ENCODE assay signal across 8 mouse cellular contexts in genomic region chr5:64380698-64381375, GRCm38 (mm10).
DNase-seq lines count a peak whose midpoint lies in the region; ATAC-seq lines count a peak whose summit lies in the region.

No protein-coding gene starts in this region.

- ATAC-seq in midbrain, embryonic 16.5 days = no peak
- ATAC-seq in limb, embryonic 11.5 days (ENCODE audit: insufficient number of reproducible peaks, low FRiP score, low TSS enrichment, low read depth) = no peak
- no peak; the same call in 1 of the 2 replicates for ATAC-seq in midbrain, embryonic 13.5 days
- no peak for ATAC-seq in erythroblast, adult 5-6 weeks (replicated peaks; ENCODE audit: low FRiP score, poor library complexity, severe bottlenecking)
- no peak for ATAC-seq in forebrain, embryonic 13.5 days

- DNase-seq in midbrain, embryonic 10.5 days (ENCODE audit: low spot score) = no peak
- DNase-seq in limb, embryonic 11.5 days (ENCODE audit: low spot score) = peak; percentile 55
- DNase-seq in urinary bladder, adult 2 months (ENCODE audit: low spot score) = no peak

- H3K4me2 ChIP-seq in midbrain, embryonic 16.5 days (ENCODE audit: low read length) = no peak overlapping the region
- H3K4me2 ChIP-seq in limb, embryonic 11.5 days (ENCODE audit: low read depth, severe bottlenecking) = no peak overlapping the region
- H3K4me2 ChIP-seq in midbrain, embryonic 13.5 days (replicated peaks) = no peak overlapping the region
- H3K4me2 ChIP-seq in forebrain, embryonic 13.5 days = no peak overlapping the region

- H3K27ac ChIP-seq in midbrain, embryonic 10.5 days (replicated peaks) = peak overlapping the region; percentile 72
- no peak overlapping the region for H3K27ac ChIP-seq in midbrain, embryonic 16.5 days (ENCODE audit: low read length)
- peak overlapping the region; percentile 83 for H3K27ac ChIP-seq in brown adipose tissue, adult 24 weeks (replicated peaks; ENCODE audit: low read depth, low read length)
- peak overlapping the region; percentile 60 for H3K27ac ChIP-seq in limb, embryonic 11.5 days (replicated peaks; ENCODE audit: low read depth, low read length)
- H3K27ac ChIP-seq in midbrain, embryonic 13.5 days = 0 out of 2 replicates have a peak overlapping the region, but pooled peaks have one; percentile 19
- H3K27ac ChIP-seq in forebrain, embryonic 13.5 days = no peak overlapping the region

- no peaks in the 10 kb centered on the region for H3K9me3 ChIP-seq in midbrain, embryonic 10.5 days (replicated peaks)
- no peaks in the 10 kb centered on the region for H3K9me3 ChIP-seq in midbrain, embryonic 16.5 days (replicated peaks; ENCODE audit: control insufficient read depth, low read length, poor library complexity, severe bottlenecking)
- no peaks in the 10 kb centered on the region for H3K9me3 ChIP-seq in limb, embryonic 11.5 days (ENCODE audit: control insufficient read depth, low read length)
- no peaks in the 10 kb centered on the region for H3K9me3 ChIP-seq in midbrain, embryonic 13.5 days
- no peaks in the 10 kb centered on the region for H3K9me3 ChIP-seq in forebrain, embryonic 13.5 days (replicated peaks)

- H3K27me3 ChIP-seq in midbrain, embryonic 10.5 days (ENCODE audit: low read depth, poor library complexity, severe bottlenecking) = no peaks in the 10 kb centered on the region
- no peaks in the 10 kb centered on the region for H3K27me3 ChIP-seq in midbrain, embryonic 16.5 days (ENCODE audit: control insufficient read depth, insufficient read depth, low read depth, low read length)
- no peaks in the 10 kb centered on the region for H3K27me3 ChIP-seq in limb, embryonic 11.5 days (ENCODE audit: control insufficient read depth, insufficient read depth, low read length)
- H3K27me3 ChIP-seq in midbrain, embryonic 13.5 days = no peaks in the 10 kb centered on the region
- H3K27me3 ChIP-seq in forebrain, embryonic 13.5 days = no peaks in the 10 kb centered on the region

- 68% methylated on average over 11 of the region's 11 CpGs for WGBS in midbrain, embryonic 10.5 days
- 67% methylated on average over 11 of the region's 11 CpGs for WGBS in midbrain, embryonic 16.5 days
- WGBS in limb, embryonic 11.5 days = 44% methylated on average over 11 of the region's 11 CpGs
- 63% methylated on average over 11 of the region's 11 CpGs for WGBS in midbrain, embryonic 13.5 days
- 64% methylated on average over 11 of the region's 11 CpGs for WGBS in forebrain, embryonic 13.5 days

- no peaks in the 10 kb centered on the region for H3K36me3 ChIP-seq in midbrain, embryonic 10.5 days
- no peaks in the 10 kb centered on the region for H3K36me3 ChIP-seq in midbrain, embryonic 16.5 days (ENCODE audit: control insufficient read depth, insufficient read depth, low read length)
- H3K36me3 ChIP-seq in limb, embryonic 11.5 days (ENCODE audit: control insufficient read depth, insufficient read depth, low read length) = no peaks in the 10 kb centered on the region
- no peaks in the 10 kb centered on the region for H3K36me3 ChIP-seq in midbrain, embryonic 13.5 days
- H3K36me3 ChIP-seq in forebrain, embryonic 13.5 days (ENCODE audit: poor library complexity, severe bottlenecking) = no peaks in the 10 kb centered on the region

- H3K9ac ChIP-seq in midbrain, embryonic 16.5 days (ENCODE audit: low read depth, low read length) = no peak overlapping the region
- no peak overlapping the region for H3K9ac ChIP-seq in limb, embryonic 11.5 days (ENCODE audit: low read length)
- H3K9ac ChIP-seq in midbrain, embryonic 13.5 days (replicated peaks) = no peak overlapping the region
- no peak overlapping the region for H3K9ac ChIP-seq in forebrain, embryonic 13.5 days

- H3K4me3 ChIP-seq in midbrain, embryonic 10.5 days = no peak overlapping the region
- no peak overlapping the region for H3K4me3 ChIP-seq in midbrain, embryonic 16.5 days (ENCODE audit: low read depth, low read length)
- H3K4me3 ChIP-seq in brown adipose tissue, adult 24 weeks (ENCODE audit: insufficient read depth, low read depth, low read length) = no peak overlapping the region
- H3K4me3 ChIP-seq in limb, embryonic 11.5 days (ENCODE audit: low read depth, low read length) = no peak overlapping the region
- no peak overlapping the region for H3K4me3 ChIP-seq in midbrain, embryonic 13.5 days (replicated peaks)
- H3K4me3 ChIP-seq in forebrain, embryonic 13.5 days = no peak overlapping the region

- peaks cover 58% of the 10 kb centered on the region for H3K4me1 ChIP-seq in midbrain, embryonic 10.5 days
- peaks cover 16% of the 10 kb centered on the region; the same call in 1 of the 2 replicates for H3K4me1 ChIP-seq in midbrain, embryonic 16.5 days (ENCODE audit: control insufficient read depth, insufficient read depth, low read length)
- peaks cover 29% of the 10 kb centered on the region for H3K4me1 ChIP-seq in brown adipose tissue, adult 24 weeks (ENCODE audit: control insufficient read depth, insufficient read depth, insufficient read length, low read length)
- H3K4me1 ChIP-seq in limb, embryonic 11.5 days (ENCODE audit: control insufficient read depth, insufficient read depth, low read length) = peaks cover 20% of the 10 kb centered on the region
- H3K4me1 ChIP-seq in midbrain, embryonic 13.5 days (replicated peaks) = peaks cover 27% of the 10 kb centered on the region
- peaks cover 27% of the 10 kb centered on the region for H3K4me1 ChIP-seq in forebrain, embryonic 13.5 days

Comparison
In these comparisons a context has a peak if more than half of its experiments do, and no peak if none do; other contexts are left out.
1. H3K27ac ChIP-seq: peak in midbrain, embryonic 10.5 days (single experiment), brown adipose tissue, adult 24 weeks (single experiment), limb, embryonic 11.5 days (single experiment) and midbrain, embryonic 13.5 days (single experiment); none in midbrain, embryonic 16.5 days (single experiment) and forebrain, embryonic 13.5 days (single experiment).